Mouse (Mus musculus): ENCODE results near the gene Pdhb.

The Pdhb gene

GRCm38 (mm10) chr14:8172507-8173410, at the start of gene Pdhb:
Gene Pdhb, minus strand, starts transcription at chr14:8173025.
- peak; percentile 100 for DNase-seq

GRCm38 (mm10) chr14:8222561-8222960, 49.7 kb upstream of the Pdhb start:
- no peak for DNase-seq

GRCm38 (mm10) chr14:8220912-8221311, 48.1 kb upstream of the Pdhb start:
- DNase-seq, result no peak

- peak; percentile 66 for DNase-seq
Observed at GRCm38 (mm10) chr14:8220306-8220705, 47.5 kb upstream of the Pdhb start.

GRCm38 (mm10) chr14:8219876-8220275, 47.1 kb upstream of the Pdhb start:
- DNase-seq, result peak; percentile 45

- peak; percentile 83 for DNase-seq
Observed at GRCm38 (mm10) chr14:8218730-8219380, 46.0 kb upstream of the Pdhb start.

GRCm38 (mm10) chr14:8218238-8218637, 45.4 kb upstream of the Pdhb start:
- peak; percentile 69 for DNase-seq

- DNase-seq, result no peak
Observed at GRCm38 (mm10) chr14:8216100-8216499, 43.3 kb upstream of the Pdhb start.

GRCm38 (mm10) chr14:8215208-8215778, 42.5 kb upstream of the Pdhb start:
- peak; percentile 53 for DNase-seq

- peak; percentile 81 for DNase-seq
Observed at GRCm38 (mm10) chr14:8214299-8215207, 41.7 kb upstream of the Pdhb start.

- DNase-seq, result peak; percentile 97
Observed at GRCm38 (mm10) chr14:8213803-8214224, 41.0 kb upstream of the Pdhb start, which contains the start of gene Kctd6. Gene Kctd6, plus strand, starts transcription at chr14:8214140.

- DNase-seq, result peak; percentile 58
Observed at GRCm38 (mm10) chr14:8212996-8213395, 40.2 kb upstream of the Pdhb start.

- DNase-seq, result no peak
Observed at GRCm38 (mm10) chr14:8209896-8210295, 37.1 kb upstream of the Pdhb start.

GRCm38 (mm10) chr14:8208876-8209275, 36.1 kb upstream of the Pdhb start:
- peak; percentile 47 for DNase-seq

GRCm38 (mm10) chr14:8207543-8207942, 34.7 kb upstream of the Pdhb start:
- no peak for DNase-seq

GRCm38 (mm10) chr14:8207105-8207504, 34.3 kb upstream of the Pdhb start:
- DNase-seq, result no peak

- no peak for DNase-seq
Observed at GRCm38 (mm10) chr14:8206179-8206910, 33.5 kb upstream of the Pdhb start.

GRCm38 (mm10) chr14:8201715-8202114, 28.9 kb upstream of the Pdhb start:
- no peak for DNase-seq

GRCm38 (mm10) chr14:8200769-8201168, 27.9 kb upstream of the Pdhb start:
- DNase-seq, result no peak

- DNase-seq, result no peak
Observed at GRCm38 (mm10) chr14:8192727-8193126, 19.9 kb upstream of the Pdhb start.

GRCm38 (mm10) chr14:8191331-8191965, 18.6 kb upstream of the Pdhb start:
- DNase-seq, result no peak
